Mouse (Mus musculus): ENCODE measurements around the gene Rab8a. TPM values are rescaled to one million over a fixed set of nuclear protein-coding genes. Genes with fewer than 3 reads are reported as not detected.

The Rab8a gene
- polyA plus RNA-seq, 2 experiments, result 84.4 to 142 TPM

- Histone ChIP-seq H3K4me1 (ENCODE audit: control insufficient read depth, insufficient read depth, low read length) (no peaks in the 10 kb centered on the region), H3K27ac (replicated peaks; ENCODE audit: low read depth, low read length) (no peak overlapping the region), H3K36me3 (ENCODE audit: control insufficient read depth, insufficient read depth, low read length) (peaks cover 70% of the 10 kb centered on the region), H3K9me3 (ENCODE audit: control insufficient read depth, low read length) (no peaks in the 10 kb centered on the region), H3K27me3 (ENCODE audit: control insufficient read depth, insufficient read depth, low read length) (no peaks in the 10 kb centered on the region), H3K4me2 (replicated peaks; ENCODE audit: low read depth, low read length, severe bottlenecking) (no peak overlapping the region), H3K4me3 (replicated peaks; ENCODE audit: low read length) (no peak overlapping the region), H3K9ac (ENCODE audit: low read depth, low read length, severe bottlenecking) (no peak overlapping the region)
- DNase-seq (ENCODE audit: low spot score), result no peak
- no peak for TF ChIP-seq POLR2A (IDR thresholded peaks at IDR 0.05; ENCODE audit: borderline replicate concordance, extremely low read depth, insufficient read depth, insufficient read length)
- no peak for ATAC-seq (ENCODE audit: low FRiP score, low read depth)
- 78% methylated on average over 3 of the region's 3 CpGs for whole genome bisulfite sequencing
Measured at GRCm38 (mm10) chr8:72169681-72170249, 8.8 kb downstream of the Rab8a start.

- Histone ChIP-seq H3K4me2 (replicated peaks; ENCODE audit: low read depth, low read length, severe bottlenecking) (no peak overlapping the region), H3K9ac (ENCODE audit: low read depth, low read length, severe bottlenecking) (no peak overlapping the region), H3K4me3 (replicated peaks; ENCODE audit: low read length) (no peak overlapping the region), H3K27ac (replicated peaks; ENCODE audit: low read depth, low read length) (no peak overlapping the region), H3K4me1 (ENCODE audit: control insufficient read depth, insufficient read depth, low read length) (no peaks in the 10 kb centered on the region), H3K27me3 (ENCODE audit: control insufficient read depth, insufficient read depth, low read length) (no peaks in the 10 kb centered on the region), H3K36me3 (ENCODE audit: control insufficient read depth, insufficient read depth, low read length) (peaks cover 85% of the 10 kb centered on the region), H3K9me3 (ENCODE audit: control insufficient read depth, low read length) (no peaks in the 10 kb centered on the region)
- ATAC-seq (ENCODE audit: low FRiP score, low read depth) (no peak; the same call in none of the 2 replicates), DNase-seq (ENCODE audit: low spot score) (peak; percentile 73)
- TF ChIP-seq POLR2A (IDR thresholded peaks at IDR 0.05; ENCODE audit: borderline replicate concordance, extremely low read depth, insufficient read depth, insufficient read length), result no peak
- 65% methylated on average over 5 of the region's 5 CpGs for WGBS
Measured at GRCm38 (mm10) chr8:72177346-72177925, 16.4 kb downstream of the Rab8a start.

GRCm38 (mm10) chr8:72183554-72184202 is 22.7 kb downstream of the Rab8a start:
- no peak for ATAC-seq (ENCODE audit: low FRiP score, low read depth)
- Histone ChIP-seq H3K36me3 (ENCODE audit: control insufficient read depth, insufficient read depth, low read length) (peaks cover 23% of the 10 kb centered on the region), H3K9ac (ENCODE audit: low read depth, low read length, severe bottlenecking) (no peak overlapping the region), H3K4me1 (ENCODE audit: control insufficient read depth, insufficient read depth, low read length) (no peaks in the 10 kb centered on the region), H3K4me2 (replicated peaks; ENCODE audit: low read depth, low read length, severe bottlenecking) (no peak overlapping the region), H3K9me3 (ENCODE audit: control insufficient read depth, low read length) (no peaks in the 10 kb centered on the region), H3K27ac (replicated peaks; ENCODE audit: low read depth, low read length) (no peak overlapping the region), H3K4me3 (replicated peaks; ENCODE audit: low read length) (no peak overlapping the region), H3K27me3 (ENCODE audit: control insufficient read depth, insufficient read depth, low read length) (no peaks in the 10 kb centered on the region)
- no peak for TF ChIP-seq POLR2A (IDR thresholded peaks at IDR 0.05; ENCODE audit: borderline replicate concordance, extremely low read depth, insufficient read depth, insufficient read length)
- WGBS, result 81% methylated on average over 2 of the region's 2 CpGs
- no peak for DNase-seq (ENCODE audit: low spot score)

GRCm38 (mm10) chr8:72187793-72188331 is 26.9 kb downstream of the Rab8a start:
- no peak for TF ChIP-seq POLR2A (IDR thresholded peaks at IDR 0.05; ENCODE audit: borderline replicate concordance, extremely low read depth, insufficient read depth, insufficient read length)

GRCm38 (mm10) chr8:72189417-72190214 is 28.6 kb downstream of the Rab8a start, which contains the start of gene Hsh2d:
TSS of gene Hsh2d (plus strand) at chr8:72189638.
- Histone ChIP-seq H3K9me3 (ENCODE audit: control insufficient read depth, low read length) (no peaks in the 10 kb centered on the region), H3K4me1 (ENCODE audit: control insufficient read depth, insufficient read depth, low read length) (no peaks in the 10 kb centered on the region), H3K9ac (ENCODE audit: low read depth, low read length, severe bottlenecking) (no peak within 1 kb of the TSS), H3K27me3 (ENCODE audit: control insufficient read depth, insufficient read depth, low read length) (no peaks in the 10 kb centered on the region), H3K4me3 (replicated peaks; ENCODE audit: low read length) (no peak within 1 kb of the TSS), H3K27ac (replicated peaks; ENCODE audit: low read depth, low read length) (no peak within 1 kb of the TSS), H3K4me2 (replicated peaks; ENCODE audit: low read depth, low read length, severe bottlenecking) (no peak within 1 kb of the TSS), H3K36me3 (ENCODE audit: control insufficient read depth, insufficient read depth, low read length) (no peaks in the 10 kb centered on the region)
- no peak for TF ChIP-seq POLR2A (IDR thresholded peaks at IDR 0.05; ENCODE audit: borderline replicate concordance, extremely low read depth, insufficient read depth, insufficient read length)
- WGBS, result 64% methylated on average over 12 of the region's 12 CpGs
- no peak for ATAC-seq (ENCODE audit: low FRiP score, low read depth)
- peak; percentile 12 for DNase-seq (ENCODE audit: low spot score)

More at GRCm38 (mm10) chr8:72187793-72188331, 26.9 kb downstream of the Rab8a start:
- H3K4me2 ChIP-seq (replicated peaks; ENCODE audit: low read depth, low read length, severe bottlenecking), result no peak overlapping the region
- no peak overlapping the region for H3K27ac ChIP-seq (replicated peaks; ENCODE audit: low read depth, low read length)
- no peaks in the 10 kb centered on the region for H3K4me1 ChIP-seq (ENCODE audit: control insufficient read depth, insufficient read depth, low read length)
- no peak for DNase-seq (ENCODE audit: low spot score)
- no peak overlapping the region for H3K4me3 ChIP-seq (replicated peaks; ENCODE audit: low read length)
- H3K9me3 ChIP-seq (ENCODE audit: control insufficient read depth, low read length), result no peaks in the 10 kb centered on the region
- H3K36me3 ChIP-seq (ENCODE audit: control insufficient read depth, insufficient read depth, low read length), result no peaks in the 10 kb centered on the region
- no peak for ATAC-seq (ENCODE audit: low FRiP score, low read depth)
- WGBS, result 79% methylated on average over 2 of the region's 2 CpGs
- H3K27me3 ChIP-seq (ENCODE audit: control insufficient read depth, insufficient read depth, low read length), result no peaks in the 10 kb centered on the region
- H3K9ac ChIP-seq (ENCODE audit: low read depth, low read length, severe bottlenecking), result no peak overlapping the region
